In genomic region chr3:107812885-107813284, GRCm38 (mm10) we compare ENCODE assay signal across 23 mouse cellular contexts. TPM values are rescaled to one million over a fixed set of nuclear protein-coding genes. Genes with fewer than 3 reads are reported as not detected.
DNase-seq lines count a peak whose midpoint lies in the region; ATAC-seq and TF ChIP-seq lines count a peak whose summit lies in the region.
"Had no signal": no experiment of that assay in that cellular context is flagged by ENCODE, and none has a peak within 500 bp of the region (broad histone marks: within the 10 kb centered on the region; RNA-seq: fewer than 3 reads in every experiment).

No protein-coding gene starts in this region.

- H3K4me3 ChIP-seq in liver, postnatal 0 days (ENCODE audit: low read depth, low read length) = no peak overlapping the region
- H3K4me3 ChIP-seq in liver, embryonic 11.5 days (ENCODE audit: low read depth, low read length) = no peak overlapping the region
- no peak overlapping the region for H3K4me3 ChIP-seq in embryonic facial prominence, embryonic 10.5 days
- H3K4me3 ChIP-seq: embryonic facial prominence, embryonic 12.5 days; erythroblast, embryonic 14.5 days; forebrain, embryonic 13.5 days; forebrain, embryonic 15.5 days had no signal

- H3K36me3 ChIP-seq in liver, postnatal 0 days (replicated peaks; ENCODE audit: insufficient read depth, low read length) = no peaks in the 10 kb centered on the region
- H3K36me3 ChIP-seq in liver, embryonic 11.5 days (ENCODE audit: control insufficient read depth, insufficient read depth, low read length) = no peaks in the 10 kb centered on the region
- no peaks in the 10 kb centered on the region for H3K36me3 ChIP-seq in embryonic facial prominence, embryonic 10.5 days (replicated peaks)
- H3K36me3 ChIP-seq: embryonic facial prominence, embryonic 12.5 days; forebrain, embryonic 15.5 days; G1E had no signal

- 50% methylated on average over 4 of the region's 4 CpGs for WGBS in liver, postnatal 0 days (ENCODE audit: insufficient replicate concordance)
- WGBS in liver, embryonic 11.5 days = 60% methylated on average over 4 of the region's 4 CpGs
- 77% methylated on average over 4 of the region's 4 CpGs for WGBS in embryonic facial prominence, embryonic 10.5 days

- DNase-seq in liver, postnatal 0 days = no peak
- no peak for DNase-seq in liver, embryonic 11.5 days (ENCODE audit: low spot score)
- DNase-seq in cerebellum, adult 9-11 months = no peak
- no peak for DNase-seq in embryonic facial prominence, embryonic 10.5 days (ENCODE audit: low spot score)
- DNase-seq: adrenal gland, adult 2 months; adrenal gland, postnatal 10 days; adrenal gland, postnatal 25 days; B cell, adult 2 months; cerebellum, adult 11-12 months; cerebellum, adult 2 months; cerebellum, adult 9-10 months; cerebellum, postnatal 14 days; cerebellum, postnatal 36 days; embryo, embryonic 11 days; forebrain, postnatal 0 days had no signal

- TF ChIP-seq CTCF in liver, postnatal 0 days (IDR thresholded peaks at IDR 0.05; ENCODE audit: low read depth) = no peak

- H3K27me3 ChIP-seq in liver, postnatal 0 days (ENCODE audit: insufficient read depth, low read length) = no peaks in the 10 kb centered on the region
- no peaks in the 10 kb centered on the region for H3K27me3 ChIP-seq in liver, embryonic 11.5 days (replicated peaks; ENCODE audit: control insufficient read depth, insufficient read depth, low read length)
- H3K27me3 ChIP-seq in embryonic facial prominence, embryonic 10.5 days (replicated peaks; ENCODE audit: low read depth, poor library complexity, severe bottlenecking) = no peaks in the 10 kb centered on the region
- H3K27me3 ChIP-seq: CH12.LX; embryonic facial prominence, embryonic 12.5 days; forebrain, embryonic 13.5 days; forebrain, embryonic 15.5 days had no signal

- 0 out of 2 replicates have a peak, but pooled peaks have one; percentile 38 for ATAC-seq in liver, postnatal 0 days
- no peak for ATAC-seq in liver, embryonic 11.5 days (replicated peaks; ENCODE audit: low FRiP score)
- ATAC-seq in erythroblast, adult 5-6 weeks (replicated peaks; ENCODE audit: low FRiP score, poor library complexity, severe bottlenecking) = peak; percentile 44; the same call in 1 of the 2 replicates
- ATAC-seq: CD4-positive, CD25-positive, alpha-beta regulatory T cell, adult 4 months; forebrain, embryonic 13.5 days; forebrain, embryonic 15.5 days; forebrain, postnatal 0 days had no signal

- H3K27ac ChIP-seq in liver, postnatal 0 days (ENCODE audit: low read depth) = no peak overlapping the region
- no peak overlapping the region for H3K27ac ChIP-seq in liver, embryonic 11.5 days (ENCODE audit: low read depth, low read length)
- H3K27ac ChIP-seq in embryonic facial prominence, embryonic 10.5 days (replicated peaks) = no peak overlapping the region
- H3K27ac ChIP-seq: embryonic facial prominence, embryonic 12.5 days; forebrain, embryonic 13.5 days; forebrain, embryonic 15.5 days had no signal

- peak; percentile 41; the same call in 1 of the 2 replicates for TF ChIP-seq EP300 in liver, postnatal 0 days (IDR thresholded peaks at IDR 0.05; ENCODE audit: low read depth)

- peaks cover 6% of the 10 kb centered on the region; the same call in 1 of the 2 replicates for H3K4me1 ChIP-seq in liver, postnatal 0 days (ENCODE audit: insufficient read depth)
- no peaks in the 10 kb centered on the region for H3K4me1 ChIP-seq in liver, embryonic 11.5 days (replicated peaks; ENCODE audit: control insufficient read depth, insufficient read depth, low read length)
- H3K4me1 ChIP-seq in embryonic facial prominence, embryonic 10.5 days = 0 out of 2 replicates have a peak, but pooled peaks cover 2% of the 10 kb centered on the region

- no peak overlapping the region for H3K4me2 ChIP-seq in liver, postnatal 0 days (ENCODE audit: low read depth, low read length)
- H3K4me2 ChIP-seq in liver, embryonic 11.5 days = no peak overlapping the region
- H3K4me2 ChIP-seq: embryonic facial prominence, embryonic 12.5 days; forebrain, embryonic 13.5 days; forebrain, embryonic 15.5 days had no signal

- H3K9ac ChIP-seq in liver, postnatal 0 days (replicated peaks) = no peak overlapping the region
- no peak overlapping the region for H3K9ac ChIP-seq in liver, embryonic 11.5 days (ENCODE audit: low read depth, low read length)
- H3K9ac ChIP-seq: embryonic facial prominence, embryonic 12.5 days; forebrain, embryonic 13.5 days; forebrain, embryonic 15.5 days; forebrain, postnatal 0 days had no signal

- no peaks in the 10 kb centered on the region for H3K9me3 ChIP-seq in liver, postnatal 0 days (ENCODE audit: low read length)
- H3K9me3 ChIP-seq in liver, embryonic 11.5 days (ENCODE audit: control insufficient read depth, low read length) = no peaks in the 10 kb centered on the region
- H3K9me3 ChIP-seq in embryonic facial prominence, embryonic 10.5 days = no peaks in the 10 kb centered on the region
- H3K9me3 ChIP-seq: embryonic facial prominence, embryonic 12.5 days; forebrain, embryonic 13.5 days; forebrain, embryonic 15.5 days; G1E had no signal

RNA-seq across cellular contexts. Expression of gene Csf1, which starts 52.6 kb away (rescaled TPM):
- polyA plus RNA-seq in liver, postnatal 0 days (2015; fragmentation: Nextera tagmentation; extraction: Ambion mirVana) = 6.6 and 7.2 TPM in 2 replicates
- polyA plus RNA-seq in liver, embryonic 11.5 days (2014; fragmentation: Nextera tagmentation; extraction: Ambion mirVana) = 10.7 TPM in 2 replicates
- total RNA-seq in erythroblast, adult 5-6 weeks (2015; ENCODE audit: low replicate concordance) = 1.5 and 2.5 TPM in 2 replicates
- total RNA-seq in erythroblast, adult 5-6 weeks (2017; ENCODE audit: low replicate concordance) = 1.3 and 1.9 TPM in 2 replicates
- 3.8 and 4.4 TPM in 2 replicates for polyA plus RNA-seq in embryonic facial prominence, embryonic 10.5 days (2016; fragmentation: Nextera tagmentation; extraction: Ambion mirVana)
